Mouse (Mus musculus) intestine, embryonic 16.5 days (tissue): ENCODE data around the gene Rexo2. TPM values are rescaled to one million over a fixed set of nuclear protein-coding genes. Genes with fewer than 3 reads are reported as not detected.

Experiments
- ATAC-seq: fragments of 200-750 bp; cut with Nextera tagmentation; 2 replicates; pipeline ENCODE4 v1.8.0; 2017; ENCODE audit warnings: moderate TSS enrichment, moderate library complexity
- H3K27ac ChIP-seq: fragments of 300-500 bp; sonication (generic); 2 replicates; pipeline ENCODE4 v1.5.1; 2014; ENCODE audit warnings: mild to moderate bottlenecking, low read length
- H3K27me3 ChIP-seq: fragments of 300-500 bp; sonication (generic); replicated peaks from 2 replicates; pipeline ENCODE4 v1.6.1; 2014; ENCODE audit warnings: low read length, control low read depth, mixed read lengths; ENCODE audit not compliant: control insufficient read depth, insufficient read depth
- H3K36me3 ChIP-seq: fragments of 300-500 bp; sonication (generic); 2 replicates; pipeline ENCODE4 v1.6.1; 2014; ENCODE audit warnings: low read length, control low read depth; ENCODE audit not compliant: control insufficient read depth, insufficient read depth
- H3K4me1 ChIP-seq: fragments of 300-500 bp; sonication (generic); 2 replicates; pipeline ENCODE4 v1.6.1; 2014; ENCODE audit warnings: low read length, control low read depth, mixed read lengths; ENCODE audit not compliant: control insufficient read depth, insufficient read depth
- H3K4me2 ChIP-seq: fragments of 300-500 bp; sonication (generic); 2 replicates; pipeline ENCODE4 v1.6.1; 2014; ENCODE audit warnings: low read depth, low read length, control low read depth
- H3K4me3 ChIP-seq: fragments of 300-500 bp; sonication (generic); 2 replicates; pipeline ENCODE4 v1.5.1; 2014; ENCODE audit warnings: mild to moderate bottlenecking, low read length
- H3K9ac ChIP-seq: fragments of 300-500 bp; sonication (generic); 2 replicates; pipeline ENCODE4 v1.6.1; 2014; ENCODE audit warnings: low read depth, low read length
- H3K9me3 ChIP-seq: fragments of 300-500 bp; sonication (generic); 2 replicates; pipeline ENCODE4 v1.6.1; 2016; ENCODE audit warnings: low read length, control low read depth; ENCODE audit not compliant: control insufficient read depth
- WGBS: fragments of 180-500 bp; shearing (Covaris S2); extraction: QIAGEN DNeasy Blood & Tissue Kit; methylation state at CpG from one replicate; pipeline ENCODE4 v1.1.7; 2014; 5-methylcytosine and 5-hydroxymethylcytosine counted together
- polyA plus RNA-seq: library from polyadenylated mRNA; unstranded; fragments of >200 nt; fragmentation: Nextera tagmentation; extraction: Ambion mirVana; gene quantifications from 2 replicates; pipeline ENCODE4 v1.2.1, GENCODE M21; 2015

Gene Rexo2
- polyA plus RNA-seq, 1 experiment from 2014 or later = 108 TPM

DNA sequence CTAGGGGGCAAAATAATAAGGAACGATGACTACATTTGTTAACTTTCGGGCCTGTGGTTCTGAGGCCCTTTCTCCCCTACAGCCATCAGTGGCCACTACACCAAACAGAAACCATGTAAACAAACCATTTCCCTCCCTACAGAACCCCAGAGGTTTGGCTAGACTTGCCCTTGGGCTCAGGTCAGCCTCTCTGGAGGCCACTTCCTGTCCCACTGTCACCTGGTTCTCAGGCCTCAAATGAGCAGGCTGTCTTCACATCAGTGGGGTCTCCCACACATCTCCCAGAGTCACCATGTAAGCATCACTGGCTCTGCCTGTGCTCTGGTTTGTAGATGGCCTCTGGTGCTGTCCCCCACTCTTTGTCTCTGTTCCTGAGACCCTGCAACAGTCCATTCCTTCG lies 24.5 kb downstream of the Rexo2 start:
- H3K4me3 ChIP-seq = no peak overlapping the region
- H3K36me3 ChIP-seq = no peaks in the 10 kb centered on the region
- no peak overlapping the region for H3K27ac ChIP-seq
- WGBS = 75% methylated on average over 3 of the region's 3 CpGs
- no peak overlapping the region for H3K9ac ChIP-seq
- no peaks in the 10 kb centered on the region for H3K9me3 ChIP-seq
- H3K27me3 ChIP-seq = no peaks in the 10 kb centered on the region
- no peaks in the 10 kb centered on the region for H3K4me1 ChIP-seq
- no peak for ATAC-seq
- no peak overlapping the region for H3K4me2 ChIP-seq

DNA sequence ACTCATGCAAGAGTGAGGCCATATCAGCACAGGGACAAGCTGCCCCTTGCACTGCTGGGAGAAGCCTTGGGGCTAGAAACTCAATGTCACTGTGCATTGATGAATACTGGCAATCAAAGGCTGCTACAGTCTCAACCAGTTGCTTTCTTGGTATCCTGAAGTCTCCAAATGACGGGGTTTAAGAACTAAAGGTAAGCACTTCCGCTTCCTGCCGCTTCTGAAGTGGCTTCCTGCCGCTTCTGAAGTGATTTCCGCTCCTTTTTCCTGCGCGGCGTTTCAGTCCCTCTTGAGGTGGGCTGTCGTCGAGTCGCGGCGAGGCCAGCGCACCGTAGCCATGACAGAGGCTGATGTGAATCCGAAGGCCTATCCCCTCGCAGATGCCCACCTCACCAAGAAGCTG lies 30.4 kb downstream of the Rexo2 start:
- Histone ChIP-seq H3K27ac (no peak overlapping the region), H3K9ac (no peak overlapping the region), H3K4me2 (no peak overlapping the region), H3K4me3 (no peak overlapping the region), H3K4me1 (no peaks in the 10 kb centered on the region), H3K9me3 (no peaks in the 10 kb centered on the region), H3K36me3 (no peaks in the 10 kb centered on the region), H3K27me3 (no peaks in the 10 kb centered on the region)
- ATAC-seq = no peak
- WGBS = 93% methylated on average over 17 of the region's 17 CpGs

DNA sequence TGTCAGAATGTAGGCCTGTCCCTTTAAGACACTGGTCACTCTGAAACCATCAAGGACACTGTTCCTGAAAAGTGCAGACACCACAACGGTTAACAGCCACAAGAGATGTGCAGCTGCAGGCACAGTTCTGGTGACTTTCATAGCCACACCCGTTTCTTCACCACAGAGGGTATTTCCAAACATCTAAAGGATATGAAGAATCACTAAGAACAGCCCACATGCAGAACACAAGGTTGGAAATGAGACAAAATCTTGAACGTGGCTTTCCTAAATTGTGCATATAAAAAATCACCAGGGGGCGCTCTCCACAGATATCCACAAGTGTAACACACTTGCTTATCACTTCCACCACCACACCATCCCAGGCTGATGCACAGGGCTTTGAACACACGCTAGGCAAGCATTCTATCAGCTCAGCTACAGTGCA lies 32.6 kb downstream of the Rexo2 start:
- no peak for ATAC-seq
- Histone ChIP-seq H3K27me3 (no peaks in the 10 kb centered on the region), H3K4me3 (no peak overlapping the region), H3K4me2 (no peak overlapping the region), H3K27ac (no peak overlapping the region), H3K4me1 (no peaks in the 10 kb centered on the region), H3K36me3 (no peaks in the 10 kb centered on the region), H3K9me3 (no peaks in the 10 kb centered on the region), H3K9ac (no peak overlapping the region)
- WGBS = 38% methylated on average over 5 of the region's 5 CpGs

DNA sequence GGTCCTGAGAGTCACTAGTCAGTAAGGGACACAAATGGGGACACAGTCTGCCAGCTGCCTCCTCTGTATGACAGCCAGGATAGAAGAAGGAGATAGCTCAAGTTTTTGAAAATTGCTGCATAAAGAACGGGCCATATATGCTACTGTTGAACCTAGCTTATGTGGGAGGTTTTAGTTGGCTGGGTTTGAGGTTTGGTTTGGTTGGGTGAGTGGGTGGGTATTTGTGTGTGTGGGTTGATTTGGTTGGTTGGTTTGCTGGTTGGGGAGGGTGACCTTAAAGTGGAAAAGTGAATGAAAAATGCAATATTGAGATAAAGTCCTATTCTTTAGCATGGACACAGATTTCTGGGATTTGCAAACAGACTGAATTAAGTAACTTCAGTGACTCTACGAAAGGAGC lies 35.6 kb downstream of the Rexo2 start:
- no peaks in the 10 kb centered on the region for H3K27me3 ChIP-seq
- H3K9ac ChIP-seq = no peak overlapping the region
- no peak overlapping the region for H3K4me3 ChIP-seq
- WGBS = 80% methylated on average over 2 of the region's 2 CpGs
- H3K27ac ChIP-seq = no peak overlapping the region
- H3K9me3 ChIP-seq = no peaks in the 10 kb centered on the region
- no peaks in the 10 kb centered on the region for H3K36me3 ChIP-seq
- no peaks in the 10 kb centered on the region for H3K4me1 ChIP-seq
- no peak for ATAC-seq
- H3K4me2 ChIP-seq = no peak overlapping the region

DNA sequence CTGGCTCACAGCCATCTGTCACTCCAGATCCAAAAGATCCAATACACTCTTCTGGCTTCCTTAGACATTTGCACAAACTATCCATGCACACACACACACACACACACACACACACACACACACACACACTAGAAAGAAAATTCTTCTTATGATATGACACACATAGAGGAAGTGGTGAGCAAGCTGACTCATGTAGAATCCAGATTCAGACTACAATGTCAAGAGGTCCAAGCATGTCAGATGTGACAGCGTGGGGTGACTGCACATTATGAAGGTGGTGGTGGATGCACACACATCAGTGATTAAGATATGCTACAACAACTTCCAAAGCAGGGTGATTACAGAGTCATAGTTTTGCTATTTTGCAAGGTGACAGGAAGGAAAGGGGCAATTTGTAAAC lies 36.5 kb downstream of the Rexo2 start:
- ATAC-seq = no peak
- 79% methylated on average over 1 of the region's 1 CpGs for WGBS
- no peaks in the 10 kb centered on the region for H3K36me3 ChIP-seq

DNA sequence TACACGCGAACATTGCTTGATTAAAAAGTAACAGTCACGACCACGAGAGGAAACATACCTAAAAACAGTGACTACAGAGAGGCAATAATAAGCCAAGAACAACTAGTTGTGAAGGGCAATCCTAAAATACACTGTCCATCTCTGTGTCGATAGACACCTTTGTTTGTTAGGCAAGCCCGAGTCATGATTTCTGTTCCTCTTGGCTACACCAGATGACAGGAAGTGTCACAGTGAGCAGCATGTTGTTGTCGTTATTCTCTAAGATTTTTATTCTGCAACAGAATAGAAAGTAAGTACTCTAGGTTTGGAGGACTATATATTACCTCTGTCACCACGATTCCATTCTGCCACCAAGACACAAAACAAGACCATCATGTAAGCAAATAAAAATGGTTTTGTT lies 48.0 kb downstream of the Rexo2 start:
- no peak overlapping the region for H3K27ac ChIP-seq
- 83% methylated on average over 8 of the region's 8 CpGs for WGBS
- no peak overlapping the region for H3K4me2 ChIP-seq
- H3K9ac ChIP-seq = no peak overlapping the region
- H3K36me3 ChIP-seq = no peaks in the 10 kb centered on the region
- no peaks in the 10 kb centered on the region for H3K4me1 ChIP-seq
- H3K4me3 ChIP-seq = no peak overlapping the region
- no peaks in the 10 kb centered on the region for H3K27me3 ChIP-seq
- ATAC-seq = no peak
- H3K9me3 ChIP-seq = no peaks in the 10 kb centered on the region

More for the DNA sequence above, 36.5 kb downstream of the Rexo2 start:
- Histone ChIP-seq H3K4me2 (no peak overlapping the region), H3K4me1 (no peaks in the 10 kb centered on the region), H3K4me3 (no peak overlapping the region), H3K27ac (no peak overlapping the region), H3K27me3 (no peaks in the 10 kb centered on the region), H3K9ac (no peak overlapping the region), H3K9me3 (no peaks in the 10 kb centered on the region)

DNA sequence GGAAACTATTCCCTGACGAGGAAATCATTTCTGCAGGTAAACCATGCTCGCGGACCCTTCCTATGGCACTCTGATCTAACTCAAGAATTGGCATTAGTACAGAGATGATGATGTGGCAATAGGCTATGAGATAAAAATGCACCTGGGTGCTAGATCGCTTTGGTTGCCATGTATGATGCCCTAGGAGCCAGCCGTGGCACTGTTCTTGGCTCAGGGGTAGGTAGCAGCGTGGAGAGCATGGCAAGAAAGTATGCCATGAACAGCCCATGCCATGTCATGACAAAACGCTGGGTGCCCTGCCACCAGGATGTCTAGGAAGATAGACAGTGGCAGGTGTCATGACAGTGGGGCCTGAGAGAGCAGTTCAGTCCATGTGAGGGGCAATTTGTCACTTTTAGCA lies 53.2 kb downstream of the Rexo2 start:
- 85% methylated on average over 7 of the region's 7 CpGs for WGBS
- H3K36me3 ChIP-seq = no peaks in the 10 kb centered on the region
- no peak overlapping the region for H3K27ac ChIP-seq
- no peak overlapping the region for H3K4me2 ChIP-seq
- no peaks in the 10 kb centered on the region for H3K4me1 ChIP-seq
- no peak for ATAC-seq
- no peak overlapping the region for H3K9ac ChIP-seq
- no peaks in the 10 kb centered on the region for H3K9me3 ChIP-seq
- H3K4me3 ChIP-seq = no peak overlapping the region
- no peaks in the 10 kb centered on the region for H3K27me3 ChIP-seq

DNA sequence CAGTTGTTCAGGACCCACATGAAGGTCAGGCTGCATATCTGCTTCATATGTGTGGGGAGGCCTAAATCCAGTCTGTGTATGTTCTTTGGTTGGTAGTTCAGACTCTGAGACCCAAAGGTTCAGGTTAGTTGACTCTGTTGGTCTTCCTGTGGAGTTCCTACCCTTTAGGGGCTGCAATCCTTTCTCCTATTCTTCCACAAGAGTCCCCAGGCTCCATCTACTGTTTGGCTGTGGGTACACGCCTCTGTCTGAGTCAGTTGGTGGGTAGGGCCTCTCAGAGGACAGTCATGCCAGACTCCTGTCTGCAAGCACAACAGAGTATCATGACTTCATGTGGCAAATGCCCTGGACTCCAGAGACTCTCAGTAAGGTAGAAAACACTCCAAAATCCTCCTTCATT lies 57.2 kb downstream of the Rexo2 start:
- Histone ChIP-seq H3K9me3 (no peaks in the 10 kb centered on the region), H3K27me3 (no peaks in the 10 kb centered on the region), H3K27ac (no peak overlapping the region), H3K9ac (no peak overlapping the region), H3K4me3 (no peak overlapping the region), H3K36me3 (no peaks in the 10 kb centered on the region), H3K4me2 (no peak overlapping the region), H3K4me1 (no peaks in the 10 kb centered on the region)
- 27% methylated on average over 1 of the region's 1 CpGs for WGBS
- ATAC-seq = no peak

DNA sequence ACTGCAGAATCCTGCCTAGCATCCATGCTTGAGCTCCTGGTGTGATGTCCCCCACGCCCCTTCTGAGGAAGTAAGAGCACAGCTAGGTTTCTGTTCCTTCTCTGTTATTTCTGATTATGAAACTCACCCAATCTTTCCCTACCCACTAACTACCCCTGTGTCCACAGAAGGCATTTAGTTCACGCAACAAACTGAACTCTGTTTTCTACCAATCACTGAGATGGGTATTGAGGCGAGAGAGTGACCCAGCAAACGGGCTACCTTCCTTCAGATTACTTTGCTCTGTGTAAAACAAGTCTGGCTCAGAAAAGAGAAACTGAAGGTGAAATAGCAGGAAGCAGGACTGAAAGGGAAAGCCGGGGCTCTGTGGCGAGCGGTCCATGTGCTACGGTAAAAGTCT lies 58.0 kb downstream of the Rexo2 start:
- no peak overlapping the region for H3K4me3 ChIP-seq
- H3K27ac ChIP-seq = no peak overlapping the region
- H3K4me2 ChIP-seq = no peak overlapping the region
- no peak overlapping the region for H3K9ac ChIP-seq
- H3K9me3 ChIP-seq = no peaks in the 10 kb centered on the region
- ATAC-seq = no peak
- no peaks in the 10 kb centered on the region for H3K4me1 ChIP-seq
- H3K27me3 ChIP-seq = no peaks in the 10 kb centered on the region
- no peaks in the 10 kb centered on the region for H3K36me3 ChIP-seq
- WGBS = 82% methylated on average over 8 of the region's 8 CpGs

DNA sequence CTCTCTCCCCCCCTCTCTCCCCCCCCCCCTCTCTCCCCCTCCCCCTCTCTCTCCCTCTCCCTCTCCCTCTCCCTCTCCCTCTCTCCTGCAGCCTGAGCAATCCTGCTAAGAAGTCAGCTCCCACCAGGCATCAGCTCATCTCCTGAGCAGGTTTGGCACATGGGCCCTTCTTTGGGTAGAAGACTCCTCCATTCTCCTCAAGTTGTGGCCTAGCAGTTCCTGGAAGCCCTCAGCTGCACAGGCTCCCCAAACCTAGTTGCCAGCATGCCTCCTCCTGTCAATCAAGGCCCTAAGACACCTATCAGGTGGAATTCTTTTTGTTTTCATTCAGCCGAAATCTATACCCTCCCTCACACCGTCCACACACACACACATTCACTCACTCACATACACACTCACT lies 58.9 kb downstream of the Rexo2 start:
- 77% methylated on average over 2 of the region's 2 CpGs for WGBS

More for the DNA sequence above, 58.9 kb downstream of the Rexo2 start:
- Histone ChIP-seq H3K4me2 (no peak overlapping the region), H3K4me3 (no peak overlapping the region), H3K27me3 (no peaks in the 10 kb centered on the region), H3K27ac (no peak overlapping the region), H3K9me3 (no peaks in the 10 kb centered on the region), H3K9ac (no peak overlapping the region), H3K36me3 (no peaks in the 10 kb centered on the region), H3K4me1 (no peaks in the 10 kb centered on the region)
- ATAC-seq = no peak
